Mouse (Mus musculus): ENCODE results near the gene Gcnt4. TPM values are rescaled to one million over a fixed set of nuclear protein-coding genes. Genes with fewer than 3 reads are reported as not detected.

Gcnt4 gene
- total RNA-seq, 2 experiments from 2014 or later, result 0.11 to 0.23 TPM

DNA sequence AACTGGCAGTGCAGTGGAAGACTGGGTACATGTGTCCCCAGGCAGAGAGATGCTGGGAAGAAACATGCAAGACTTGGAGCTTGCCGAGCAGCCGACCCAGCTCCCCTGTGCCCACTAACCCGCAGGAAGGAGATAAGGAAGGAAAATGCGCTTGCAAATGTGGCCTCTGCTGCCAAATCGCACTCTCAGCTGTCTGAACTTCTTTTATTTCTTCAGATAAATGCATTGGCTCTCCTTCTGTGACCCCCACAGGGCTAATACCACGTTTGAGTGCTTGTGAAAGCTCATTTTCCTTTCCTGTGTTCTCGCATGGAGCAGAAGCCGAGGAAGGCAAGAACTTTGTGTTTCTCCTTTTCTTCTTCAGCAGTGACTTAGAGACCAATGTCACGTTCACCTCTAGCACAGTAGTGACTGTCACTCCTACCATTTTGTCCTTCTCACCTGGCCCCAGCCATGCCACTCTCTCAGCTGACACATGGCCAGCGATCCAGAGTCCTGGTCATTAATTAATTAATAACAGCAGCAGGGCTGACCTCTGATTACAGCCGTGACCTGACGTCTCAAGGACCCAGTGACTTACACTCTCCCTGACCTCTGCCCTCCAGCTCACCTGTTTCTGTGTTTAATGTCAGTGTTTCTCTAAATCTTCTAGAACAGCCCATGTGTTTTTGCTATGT lies 61.2 kb downstream of the Gcnt4 start:
- no peak for DNase-seq
- intact Hi-C loops (cut with DNase I; ENCODE audit: low total_unique reads), result no loop called here

DNA sequence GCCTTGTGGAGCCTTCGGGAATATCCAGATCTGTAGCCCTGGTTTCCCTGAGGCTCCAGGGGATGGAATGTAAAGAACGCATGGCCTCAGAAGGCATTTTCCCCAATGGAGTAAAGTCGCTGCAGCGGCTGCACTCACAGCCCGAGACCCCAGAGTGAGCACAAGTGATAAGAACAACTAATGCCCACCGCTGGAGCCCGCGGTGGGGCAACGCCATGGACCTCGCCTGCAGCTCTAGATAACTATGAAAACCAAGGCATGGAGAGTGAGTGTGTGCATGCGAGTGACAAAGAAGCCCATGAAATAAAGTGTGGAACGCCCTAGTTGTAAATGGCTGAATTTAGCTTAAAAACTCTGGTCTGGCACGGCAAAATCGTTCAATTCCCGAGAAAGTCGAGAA lies 64.6 kb downstream of the Gcnt4 start:
- intact Hi-C loops (cut with DNase I; ENCODE audit: low total_unique reads), result no loop called here
- no peak for DNase-seq

- DNase-seq, result no peak
- intact Hi-C loops (cut with DNase I; ENCODE audit: low total_unique reads), result no loop called here
These were observed 65.6 kb downstream of the Gcnt4 start for GRCm38 (mm10) chr13:96990045-96990444.

DNA sequence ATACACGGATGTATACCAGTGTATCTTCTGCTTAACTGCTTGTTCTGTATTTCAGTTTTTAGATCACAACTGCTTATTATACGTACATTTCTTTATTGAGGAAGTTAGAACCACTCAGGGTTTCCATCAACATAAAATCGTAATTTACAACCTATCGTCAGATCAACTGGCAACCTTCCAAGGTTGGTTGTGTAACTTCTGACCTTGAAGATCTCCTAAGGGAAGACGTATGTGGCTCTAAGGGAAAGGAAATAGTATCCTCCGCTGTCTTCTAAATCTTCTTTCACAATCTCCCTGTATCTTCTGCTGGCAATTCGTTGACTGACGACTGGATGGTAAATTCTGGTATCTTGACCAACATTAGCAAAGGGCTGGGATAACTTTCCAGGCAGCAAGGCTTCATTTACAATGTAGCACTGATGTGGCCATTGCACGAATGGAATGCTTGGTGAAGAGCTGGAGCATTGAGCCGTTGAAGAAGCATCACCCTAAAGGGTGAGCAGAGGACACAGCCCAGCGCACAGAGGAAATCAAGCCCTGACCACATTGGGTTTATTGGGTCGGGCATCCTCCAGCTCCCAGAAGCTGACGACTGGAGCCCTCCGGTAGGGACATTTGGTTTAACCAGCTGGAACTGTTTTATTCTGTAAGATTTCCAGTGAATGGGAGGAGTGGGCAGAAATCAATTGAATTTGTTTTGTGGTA lies 66.2 kb downstream of the Gcnt4 start:
- intact Hi-C loops (cut with DNase I; ENCODE audit: low total_unique reads), result no loop called here
- DNase-seq, result no peak

DNA sequence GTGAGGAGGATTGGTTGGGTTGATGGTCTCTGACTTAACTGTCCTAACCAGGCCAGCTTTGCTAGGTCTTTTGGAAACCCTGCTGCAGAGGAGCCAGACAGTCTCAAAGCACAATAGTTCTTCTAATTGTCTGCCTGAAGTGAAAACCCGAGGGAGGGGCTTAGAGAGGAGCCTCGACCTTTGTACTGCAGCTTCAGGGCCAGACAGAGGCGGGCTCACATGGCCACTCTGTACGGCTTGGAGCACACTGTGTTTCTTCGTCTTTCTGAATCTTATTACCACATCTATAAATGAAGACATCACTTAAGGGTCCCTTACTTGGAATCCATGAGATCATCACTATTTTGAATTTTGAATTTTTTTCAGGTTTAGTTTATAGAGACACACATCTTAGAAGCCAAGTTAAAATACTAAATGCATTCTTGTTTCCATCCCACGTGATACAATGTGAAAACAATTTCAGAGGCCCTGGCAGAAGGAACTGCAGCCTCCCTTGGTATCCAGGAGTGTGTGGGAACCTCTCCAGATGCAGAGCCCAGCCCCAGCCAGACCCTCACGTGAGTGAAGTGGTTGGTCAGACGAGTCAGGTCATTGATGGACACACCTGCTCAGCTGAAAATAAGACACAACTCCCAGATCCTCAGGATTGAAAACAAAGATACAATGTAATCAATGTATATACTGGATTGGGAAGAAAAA lies 69.0 kb downstream of the Gcnt4 start:
- no peak for DNase-seq

GRCm38 (mm10) chr13:96995243-96995642 lies 70.8 kb downstream of the Gcnt4 start:
- intact Hi-C loops (cut with DNase I; ENCODE audit: low total_unique reads), result no loop called here
- no peak for DNase-seq

More for the DNA sequence above, 69.0 kb downstream of the Gcnt4 start:
- intact Hi-C loops (cut with DNase I; ENCODE audit: low total_unique reads), result no loop called here

GRCm38 (mm10) chr13:96997080-96997479 lies 72.6 kb downstream of the Gcnt4 start:
- intact Hi-C loops (cut with DNase I; ENCODE audit: low total_unique reads), result no loop called here
- no peak for DNase-seq

Other genes with a start within 250 kb of the Gcnt4 start
- not detected for gene Ankrd31, start 176.4 kb upstream of the Gcnt4 start, total RNA-seq (2021)
- not detected for gene 1700029F12Rik, start 109.7 kb downstream of the Gcnt4 start, total RNA-seq (2021)
- gene Fam169a, start 142.6 kb downstream of the Gcnt4 start, total RNA-seq (2021), result not detected
- gene Gm6169, start 174.5 kb downstream of the Gcnt4 start, total RNA-seq (2021), result 1 to 10 TPM in 1 of 2 experiments, not detected in 1; 8.9 TPM
- 10 to 100 TPM; 39.8 to 47.7 TPM for gene Gfm2, start 213.2 kb downstream of the Gcnt4 start, total RNA-seq (2021)
- gene Nsa2, start 213.2 kb downstream of the Gcnt4 start, total RNA-seq (2021), result 10 to 100 TPM; 66.5 to 67.6 TPM